Mouse (Mus musculus) gonadal fat pad, adult 2 months (tissue): ENCODE measurements around the gene Anxa9. TPM values are rescaled to one million over a fixed set of nuclear protein-coding genes. Genes with fewer than 3 reads are reported as not detected.
A peak's percentile ranks its signal among the peaks of the same experiment; 100 is the strongest.

Experiments
- DNase-seq: peaks from one replicate; pipeline ENCODE4 v3.0.0-alpha.2; 2012; ENCODE audit warnings: low read depth
- polyA plus RNA-seq: library from polyadenylated mRNA; depleted of rRNA; stranded (reverse); fragments of >200 nt; gene quantifications from 2 replicates; pipeline ENCODE4 v1.2.3, GENCODE M21; 2012

The Anxa9 gene
- polyA plus RNA-seq, 1 experiment: 26.0 TPM

DNA sequence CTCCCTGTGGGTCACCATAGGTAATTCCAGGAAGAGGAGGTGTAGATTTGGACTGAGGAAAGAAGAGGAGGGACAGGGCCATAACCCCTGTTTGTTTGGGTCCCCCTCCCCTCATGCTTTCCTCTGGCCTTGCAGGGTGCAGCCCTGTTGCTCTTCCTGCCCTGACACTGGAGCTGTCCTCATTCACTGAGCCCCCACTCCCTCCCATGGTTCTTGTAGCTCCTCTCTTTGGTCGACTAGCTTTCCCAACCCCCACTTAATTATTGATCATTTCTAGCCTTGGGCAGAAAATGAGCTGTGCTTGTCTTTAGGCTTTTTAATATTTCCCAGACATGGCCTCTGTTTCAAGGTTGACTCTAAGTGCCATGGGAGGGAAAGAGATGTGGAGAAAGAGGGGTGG is 22.9 kb downstream of the Anxa9 start:
- no peak for DNase-seq

DNA sequence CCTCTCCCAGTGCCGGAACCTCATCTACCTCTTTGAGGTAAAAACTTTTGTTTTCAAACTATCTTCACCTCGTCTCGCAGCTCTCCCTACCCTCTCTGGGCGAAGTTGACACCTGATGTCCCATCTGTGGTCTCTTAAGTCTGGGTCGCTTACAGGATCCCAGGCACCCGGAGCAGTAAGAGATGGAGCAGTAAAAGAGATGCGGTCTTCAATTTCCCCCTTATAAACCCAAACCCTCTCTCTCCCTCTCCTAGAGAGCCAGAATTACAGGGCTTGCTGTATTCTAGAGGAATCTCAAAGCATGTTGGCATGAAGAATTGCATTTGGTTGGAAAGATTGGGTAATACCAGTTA is 23.4 kb downstream of the Anxa9 start:
- DNase-seq: no peak

DNA sequence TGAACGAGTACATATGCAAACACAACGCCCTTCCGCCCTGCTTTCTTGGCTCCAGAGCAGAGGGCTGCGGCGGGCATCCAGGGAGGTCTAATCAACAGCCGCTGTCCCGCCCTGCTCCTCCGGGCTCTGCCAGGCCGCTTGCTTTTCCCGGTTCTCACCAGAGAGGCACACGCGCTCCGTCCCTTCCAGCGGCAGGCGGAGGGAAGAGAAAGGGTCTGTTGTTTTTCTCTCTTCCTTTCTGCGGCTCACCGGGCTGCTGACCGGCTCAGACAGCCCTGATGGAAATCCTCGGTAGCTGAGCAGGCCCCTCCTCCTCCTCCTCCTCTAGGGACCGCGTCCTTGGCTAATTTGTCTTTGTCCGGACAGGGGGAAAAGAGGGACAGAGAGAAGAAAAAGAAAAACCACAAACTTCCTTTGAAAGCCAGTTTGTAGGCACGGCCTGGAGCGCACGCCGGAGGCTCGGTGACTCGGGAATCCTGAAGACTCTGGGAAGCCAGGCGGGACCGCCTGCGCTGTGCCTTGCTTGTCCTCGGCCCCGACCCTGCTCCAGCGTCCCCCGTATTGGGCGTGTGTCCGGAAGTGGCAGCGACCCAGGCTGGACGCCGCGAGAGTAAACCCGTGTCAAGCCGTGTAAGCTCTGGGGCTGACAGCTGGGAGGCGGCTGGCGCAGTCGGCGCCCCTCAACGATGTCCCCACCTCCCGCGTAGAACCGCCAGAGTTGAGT is 23.9 kb downstream of the Anxa9 start:
- no peak for DNase-seq

DNA sequence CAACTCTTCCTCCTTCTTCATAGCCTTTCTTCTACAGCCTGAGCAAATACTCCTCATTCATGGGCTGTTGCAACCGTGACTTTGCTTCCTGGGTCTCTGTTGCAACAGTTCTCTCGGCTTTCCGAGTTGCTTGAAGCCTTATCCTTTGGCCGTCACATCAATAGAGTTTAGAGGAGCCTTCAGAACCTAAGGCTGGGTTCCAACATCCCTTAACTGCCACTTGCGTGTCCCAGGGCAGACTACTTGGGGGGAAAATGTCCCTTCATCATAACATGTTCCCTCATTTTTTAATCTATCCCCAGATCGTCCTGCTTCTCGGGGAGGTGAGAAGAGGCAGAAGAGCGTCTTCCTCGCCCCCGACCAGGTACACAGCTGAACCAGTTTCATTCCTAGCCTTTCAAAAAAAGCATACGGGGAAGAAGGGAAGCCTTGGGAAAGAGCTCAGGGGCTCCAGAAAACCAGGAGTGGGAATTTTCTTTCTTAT is 24.6 kb downstream of the Anxa9 start:
- peak; percentile 89 for DNase-seq

DNA sequence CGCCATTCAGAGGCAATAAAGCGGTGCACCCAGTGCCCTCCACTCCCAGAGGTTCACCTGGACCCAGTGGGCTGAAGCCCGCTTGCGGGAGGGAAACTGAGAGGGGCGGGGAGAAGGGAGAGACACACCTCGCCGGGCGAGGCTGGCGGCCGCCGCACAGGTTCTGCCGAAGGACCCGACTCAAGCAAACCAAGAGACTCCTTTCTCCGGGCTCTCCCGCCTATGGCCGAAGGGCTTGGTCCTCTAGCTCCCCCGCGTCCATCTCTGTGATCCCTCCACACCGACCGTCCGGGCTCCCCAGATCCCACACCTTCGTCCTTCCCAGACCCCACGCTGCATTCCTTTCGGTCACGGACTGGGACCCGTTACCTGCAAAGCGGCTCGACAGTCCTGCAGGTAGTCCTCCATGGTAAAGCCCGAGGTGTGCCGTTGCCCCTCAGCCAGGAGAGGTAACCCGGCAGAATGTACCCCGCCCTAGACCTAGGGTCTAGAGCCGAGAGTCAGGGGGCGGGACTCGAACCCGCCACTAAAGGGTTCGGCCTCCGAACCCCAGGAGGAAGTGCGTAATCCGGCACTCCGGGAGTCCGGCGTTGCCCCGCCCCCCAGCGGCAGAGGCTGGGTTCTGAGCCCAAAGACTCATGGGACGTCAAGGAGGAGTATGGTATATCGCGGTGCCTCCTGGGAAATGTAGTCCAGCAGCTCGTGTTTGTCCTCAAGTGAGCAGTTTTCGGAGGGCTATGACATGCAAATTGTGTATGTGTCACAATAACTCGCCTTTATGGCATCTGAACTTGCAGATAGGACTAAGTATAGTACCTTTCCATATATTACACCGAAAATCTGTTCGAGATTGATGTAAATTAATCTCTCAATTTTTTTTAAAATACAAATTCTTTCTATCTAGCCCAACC is 25.5 kb downstream of the Anxa9 start, which contains the start of the genes Mindy1 and Prune1:
Gene Mindy1 (plus strand): TSS at position 130 of the 911 bp plus-strand sequence.
Gene Prune1 (minus strand): TSS at position 861 of the 911 bp plus-strand sequence.
- no peak for DNase-seq

DNA sequence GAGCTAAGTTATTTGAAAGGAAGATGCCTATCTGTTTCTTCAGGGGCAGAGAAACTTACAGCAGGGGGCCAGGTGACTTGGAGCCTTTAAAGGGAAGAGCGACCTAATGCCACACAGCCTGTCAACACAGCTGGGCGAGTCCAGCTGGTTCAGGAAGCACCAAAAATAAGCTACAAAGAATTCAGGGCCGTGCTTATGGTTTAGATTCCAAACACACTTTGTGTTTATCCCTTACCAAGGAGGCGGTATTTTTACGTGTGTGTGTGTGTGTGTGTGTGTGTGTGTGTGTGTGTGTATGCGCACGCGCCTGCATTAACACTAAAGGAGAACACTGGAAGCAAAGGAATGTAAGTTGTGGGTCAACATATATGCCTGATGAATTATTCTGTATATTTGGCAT is 26.2 kb downstream of the Anxa9 start:
- no peak for DNase-seq

DNA sequence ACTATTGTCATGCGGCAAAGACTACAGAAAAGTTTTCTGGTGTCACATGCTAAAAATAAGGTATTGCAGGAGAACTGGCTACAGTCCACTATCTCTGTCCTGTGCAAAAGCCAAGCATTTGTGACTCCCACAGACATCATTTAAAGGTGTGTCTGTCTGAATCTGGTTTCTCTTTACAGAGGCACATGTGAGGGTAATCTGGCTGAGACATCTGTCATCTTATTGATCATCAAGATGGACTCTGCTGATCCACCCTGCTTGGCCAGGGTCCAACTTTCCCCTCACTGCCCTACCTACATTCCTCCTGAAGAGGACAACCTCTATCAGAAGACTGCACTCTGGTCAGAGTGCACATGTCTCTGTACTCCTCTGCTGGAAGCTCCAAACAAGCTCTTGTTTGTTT is 29.8 kb downstream of the Anxa9 start:
- no peak for DNase-seq

DNA sequence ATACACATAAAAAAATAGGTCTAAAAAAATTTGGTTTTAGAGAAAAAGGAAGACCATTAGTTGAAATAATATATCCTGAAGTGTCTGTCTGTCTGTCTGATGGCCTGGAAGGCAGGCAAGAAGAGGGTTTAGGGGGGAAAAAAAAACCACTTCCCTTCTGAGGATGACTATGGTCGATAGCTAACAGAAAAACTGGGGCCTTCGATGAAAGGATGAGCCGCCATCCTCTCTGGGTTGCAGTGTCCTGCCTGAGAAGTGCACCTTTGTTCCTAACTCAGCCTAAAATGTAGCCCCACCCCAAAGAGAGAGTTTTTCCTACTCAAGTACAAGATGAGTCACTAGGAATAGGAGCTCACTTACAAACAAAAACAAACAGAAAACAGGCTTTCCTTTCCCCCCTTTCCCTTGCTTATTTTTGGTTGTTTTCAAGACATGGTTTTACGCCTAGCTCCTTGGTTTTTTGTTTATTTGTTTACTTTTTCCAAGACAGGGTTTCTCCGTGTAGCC is 30.5 kb downstream of the Anxa9 start:
- no peak for DNase-seq

DNA sequence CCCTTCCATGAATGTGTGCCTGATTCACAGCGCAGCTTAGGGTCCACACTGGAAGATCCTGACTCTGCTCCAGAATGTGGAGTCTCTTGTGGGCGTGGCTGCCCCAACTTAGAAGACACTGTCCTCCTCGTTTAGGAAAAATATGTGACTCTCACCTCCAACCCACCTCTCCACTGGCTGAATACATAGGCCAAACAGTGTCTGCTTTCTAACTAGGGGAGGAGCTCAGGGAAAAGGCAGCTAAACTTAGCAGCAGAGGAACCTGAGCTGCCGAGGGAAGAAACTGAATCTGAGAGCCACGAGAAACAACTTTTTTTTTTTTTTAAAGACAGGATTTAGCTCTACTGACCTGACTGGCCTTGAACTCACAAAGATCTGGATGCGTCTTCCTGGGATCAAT is 31.8 kb downstream of the Anxa9 start:
- no peak for DNase-seq

DNA sequence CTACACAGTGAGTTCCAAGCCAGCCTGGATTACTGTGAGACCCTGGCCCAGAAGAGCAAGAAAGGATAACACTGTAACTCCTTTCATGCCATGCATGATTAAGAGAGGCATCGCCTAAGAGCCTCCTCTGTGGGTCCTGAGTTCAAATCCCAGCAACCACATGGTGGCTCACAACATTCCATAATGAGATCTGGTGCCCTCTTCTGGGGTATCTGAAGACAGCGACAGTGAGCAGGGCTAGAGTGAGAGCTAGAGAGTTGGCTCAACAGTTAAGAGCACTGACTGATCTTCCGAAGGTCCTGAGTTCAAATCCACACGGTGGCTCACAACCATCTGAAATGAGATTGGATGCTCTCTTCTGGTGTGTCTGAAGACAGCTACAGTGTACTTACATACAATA is 32.5 kb downstream of the Anxa9 start:
- DNase-seq: no peak

DNA sequence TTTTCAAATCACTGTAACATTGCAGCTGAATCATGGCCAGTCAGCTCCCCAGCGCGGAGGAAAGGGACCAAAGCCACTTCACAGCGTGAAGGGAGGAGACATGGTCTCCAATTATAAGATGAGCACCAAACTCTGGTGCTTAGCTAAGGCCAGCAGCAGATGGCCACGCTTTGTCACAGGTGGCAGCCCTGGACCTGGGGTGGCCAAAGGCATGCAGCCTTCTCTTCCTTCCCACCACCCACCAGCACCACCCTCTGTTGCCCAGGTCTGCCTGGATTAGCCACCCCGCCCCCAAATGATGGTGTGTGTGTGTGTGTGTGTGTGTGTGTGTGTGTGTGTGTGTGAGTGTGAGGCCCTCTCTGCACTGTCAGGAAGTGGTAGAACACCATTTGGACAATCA is 33.5 kb downstream of the Anxa9 start:
- DNase-seq: no peak

DNA sequence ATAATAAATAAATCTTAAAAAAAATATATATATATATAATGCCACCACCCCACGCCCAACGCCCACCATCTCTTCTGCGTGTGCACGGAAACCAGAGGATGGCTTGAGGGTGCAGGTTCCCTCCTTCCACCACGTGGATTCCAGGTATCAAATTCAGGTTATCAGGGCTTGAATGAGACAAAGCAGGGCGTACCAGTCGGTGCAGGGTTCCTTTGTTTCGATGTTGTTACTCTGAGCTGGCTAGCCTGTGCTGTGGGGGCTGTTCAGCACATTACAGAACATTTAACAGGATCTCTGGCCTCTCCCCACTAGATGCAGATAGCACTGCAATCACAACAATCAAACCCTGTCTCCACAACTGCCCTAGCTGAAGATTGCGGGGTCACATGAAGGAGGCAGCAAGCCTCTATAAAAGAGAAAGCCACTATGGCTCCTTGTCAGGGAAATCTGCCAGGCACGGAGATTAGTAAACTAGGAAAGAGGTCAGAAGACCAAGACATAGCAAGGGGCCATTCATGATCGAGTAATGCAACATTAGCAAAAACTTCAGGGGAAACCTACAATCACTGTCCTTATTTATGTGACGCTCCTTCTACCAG is 36.1 kb downstream of the Anxa9 start:
- DNase-seq: no peak

DNA sequence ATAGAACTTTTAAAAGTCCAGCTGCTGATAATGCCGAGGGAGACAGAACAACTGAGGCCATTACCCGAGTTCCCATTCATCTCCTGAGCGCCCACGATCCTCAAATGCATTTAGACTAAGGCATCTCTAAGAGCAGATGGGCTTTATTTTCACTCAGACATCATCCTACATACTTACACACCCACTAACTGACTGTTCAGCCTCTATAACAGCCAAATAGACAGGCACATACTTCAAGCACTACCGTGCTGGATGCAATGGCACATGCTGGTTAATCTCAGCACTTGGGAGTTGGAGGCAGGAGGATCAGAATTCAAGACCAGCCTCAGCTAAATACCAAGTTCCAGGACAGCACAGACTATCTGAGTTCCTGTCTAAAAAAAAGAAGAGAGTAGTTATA is 37.2 kb downstream of the Anxa9 start:
- DNase-seq: no peak

DNA sequence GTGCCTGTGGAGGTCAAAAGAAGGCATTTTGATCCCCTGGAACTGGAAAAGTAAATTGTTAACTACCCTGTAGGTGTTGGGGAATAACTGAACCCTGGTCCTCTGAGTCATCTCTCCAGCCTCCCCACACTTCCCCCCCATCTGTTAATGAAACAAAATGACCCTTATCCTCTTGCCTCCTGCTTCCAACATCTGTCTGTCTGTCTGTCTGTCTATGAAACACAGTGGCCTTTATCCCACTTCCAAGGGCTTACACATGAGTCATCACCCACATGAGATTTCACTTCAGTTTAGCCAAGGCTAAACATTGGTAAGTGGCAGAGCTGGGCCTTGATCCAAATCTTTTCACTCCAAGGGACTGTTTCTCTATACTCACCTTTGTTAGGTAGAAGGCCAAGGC is 39.1 kb downstream of the Anxa9 start:
- DNase-seq: no peak

DNA sequence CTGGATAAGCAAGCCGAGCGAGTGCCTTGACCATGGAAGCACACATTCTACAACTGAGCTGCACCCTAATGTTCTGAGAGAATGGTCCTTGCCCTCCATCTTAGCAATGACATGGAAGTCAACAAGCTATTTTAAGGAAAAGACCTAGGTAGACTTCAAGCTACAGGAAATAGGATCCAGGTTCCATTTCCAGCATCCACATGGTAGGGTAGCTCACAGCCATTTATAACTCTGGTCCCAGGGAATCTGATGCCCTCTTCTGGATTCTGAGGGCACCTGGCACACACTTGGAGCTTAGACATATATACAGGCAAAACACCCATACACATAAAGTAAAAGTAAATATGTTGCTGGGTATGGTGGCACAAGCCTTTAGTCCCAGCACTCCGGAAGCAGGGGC is 40.9 kb downstream of the Anxa9 start:
- DNase-seq: no peak

DNA sequence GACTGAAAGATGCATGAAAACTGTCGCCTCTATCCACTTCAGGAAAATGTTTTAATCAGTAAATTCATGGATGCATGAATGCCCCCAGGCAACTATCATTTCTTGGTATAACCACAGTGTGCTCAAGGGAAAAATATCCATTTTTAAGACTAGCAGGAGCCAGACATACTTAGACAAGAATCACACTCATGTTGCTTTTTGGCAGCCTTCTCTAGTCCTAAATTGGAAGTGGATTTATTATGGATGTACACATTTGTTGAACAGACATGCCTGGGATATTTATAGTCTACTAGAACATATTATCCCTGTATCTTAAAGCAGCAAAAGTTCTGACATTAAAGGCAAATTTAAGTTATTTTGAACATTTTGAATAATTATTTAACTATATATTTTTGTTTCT is 42.3 kb downstream of the Anxa9 start:
- no peak for DNase-seq

DNA sequence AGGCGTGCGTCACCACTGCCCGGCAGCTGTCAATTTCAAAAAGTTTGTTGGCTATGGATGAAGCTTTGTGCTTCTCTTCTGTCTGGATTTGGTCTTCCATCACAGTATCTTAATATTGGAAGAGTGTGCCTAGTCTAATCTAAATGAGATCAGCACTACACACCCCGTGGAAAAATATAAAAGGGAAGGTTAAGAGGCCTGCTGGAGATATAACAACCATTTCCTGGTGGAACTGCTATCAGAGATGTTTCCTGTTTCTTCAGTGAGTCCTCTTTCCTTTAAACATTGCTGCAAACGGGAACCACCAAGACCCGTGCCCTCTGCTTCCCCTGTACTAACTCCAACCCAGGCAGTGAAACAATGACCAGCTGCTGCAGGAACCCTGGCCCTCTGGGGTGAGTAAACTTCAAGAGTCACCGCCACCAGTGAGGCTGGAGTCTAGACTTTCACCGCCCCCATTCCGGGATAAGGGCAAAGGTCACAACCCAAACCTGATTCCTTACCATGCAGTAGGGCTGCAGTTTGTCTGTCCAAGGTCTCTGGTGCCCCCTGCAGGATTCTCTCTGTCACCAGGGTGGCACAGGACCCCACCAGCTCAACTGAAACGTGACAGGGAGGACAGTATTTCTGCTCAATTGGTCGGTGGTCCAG is 43.8 kb downstream of the Anxa9 start:
- DNase-seq: no peak

DNA sequence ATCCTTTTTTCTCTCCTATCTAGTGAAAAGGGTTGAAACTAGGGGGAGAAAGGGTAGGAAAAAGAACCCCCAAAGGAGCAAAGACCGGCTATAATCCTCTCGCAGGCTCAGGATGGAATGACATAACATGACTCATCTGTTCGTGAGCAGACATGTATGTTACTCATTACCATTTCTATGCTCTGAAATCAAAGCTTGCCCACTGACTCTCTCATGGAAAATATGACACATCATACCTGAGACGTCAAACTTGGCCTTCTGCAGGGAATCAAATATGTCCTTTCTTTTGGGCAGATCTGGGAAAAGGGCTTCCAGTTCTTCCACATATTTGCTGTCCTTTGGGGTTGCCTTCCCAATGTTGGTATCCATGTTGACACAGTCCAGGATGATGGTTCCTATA is 45.0 kb downstream of the Anxa9 start:
- no peak for DNase-seq

DNA sequence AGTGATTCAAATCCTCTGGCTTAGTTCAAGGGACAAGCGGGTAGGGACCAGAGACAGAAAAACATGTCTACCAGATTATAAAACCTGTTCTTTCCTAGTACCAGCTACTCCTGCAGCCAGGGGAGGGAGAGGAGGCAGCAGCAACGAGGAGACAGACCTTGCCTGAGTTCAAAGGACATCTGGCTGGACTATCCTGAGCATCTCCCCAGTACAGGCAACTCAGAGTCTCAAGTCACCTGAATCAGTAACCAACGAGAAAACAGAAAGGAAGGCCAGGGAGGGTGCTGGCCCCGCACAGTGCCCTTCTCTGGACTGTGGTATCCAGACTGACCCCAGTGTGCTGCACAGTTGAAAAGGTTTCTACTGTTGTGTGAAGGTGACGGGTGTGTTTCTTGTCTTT is 50.0 kb downstream of the Anxa9 start:
- no peak for DNase-seq

DNA sequence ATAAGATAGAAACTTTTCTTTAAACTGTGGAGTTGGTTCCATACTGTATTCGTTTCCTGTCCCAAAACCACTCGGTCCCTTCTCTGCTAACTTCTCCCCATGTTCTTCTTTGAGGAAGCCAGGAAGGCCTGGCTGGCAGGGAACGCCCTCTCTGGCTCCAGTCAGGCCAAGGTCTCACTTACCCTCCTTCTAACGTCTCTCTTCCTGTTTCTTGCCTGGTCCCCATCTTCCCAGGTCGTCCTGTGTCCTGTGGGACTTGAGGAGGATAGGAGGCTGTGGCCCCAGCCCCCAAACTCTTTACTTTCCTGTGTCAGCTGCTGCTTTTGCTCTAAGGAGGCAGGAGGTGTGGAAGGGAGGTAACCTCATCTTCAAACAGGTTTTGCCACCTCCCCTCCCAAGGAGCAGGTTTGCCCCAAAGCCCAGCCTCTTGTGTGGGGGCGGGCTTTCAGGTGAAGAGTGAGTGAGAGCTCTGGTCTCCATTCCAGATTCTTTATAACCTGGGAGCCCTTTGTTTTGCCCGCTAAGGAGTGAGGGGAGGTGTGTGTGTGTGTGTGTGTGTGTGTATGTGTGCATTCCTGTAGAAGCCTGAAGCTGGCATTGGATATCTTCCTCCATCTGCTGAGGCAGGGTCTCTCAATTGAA is 56.1 kb downstream of the Anxa9 start, which contains the start of gene Bnipl:
Gene Bnipl (minus strand): TSS at position 411 of the 642 bp plus-strand sequence.
- no peak for DNase-seq

DNA sequence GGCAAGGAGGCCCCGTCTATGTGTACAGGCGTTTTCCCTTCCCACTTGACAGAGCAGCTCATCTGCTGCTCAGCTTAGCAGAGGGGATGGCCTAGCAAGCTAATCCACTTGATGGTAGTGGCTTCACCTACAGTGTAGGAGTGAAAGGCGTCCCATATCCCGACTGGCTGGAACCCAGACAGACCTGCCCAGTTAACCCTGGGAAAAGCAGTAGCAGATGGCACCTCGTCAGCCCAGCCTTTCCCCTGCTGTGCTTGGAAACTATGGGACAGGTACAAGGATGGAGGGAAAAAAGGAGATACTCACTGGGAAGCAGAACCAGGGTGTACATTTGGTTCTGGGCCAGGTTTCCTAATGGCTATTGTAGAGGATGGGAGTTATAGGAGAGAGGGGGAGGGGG is 56.6 kb downstream of the Anxa9 start:
- DNase-seq: no peak
